Mouse (Mus musculus): ENCODE data around the gene Hist2h4.

DNA sequence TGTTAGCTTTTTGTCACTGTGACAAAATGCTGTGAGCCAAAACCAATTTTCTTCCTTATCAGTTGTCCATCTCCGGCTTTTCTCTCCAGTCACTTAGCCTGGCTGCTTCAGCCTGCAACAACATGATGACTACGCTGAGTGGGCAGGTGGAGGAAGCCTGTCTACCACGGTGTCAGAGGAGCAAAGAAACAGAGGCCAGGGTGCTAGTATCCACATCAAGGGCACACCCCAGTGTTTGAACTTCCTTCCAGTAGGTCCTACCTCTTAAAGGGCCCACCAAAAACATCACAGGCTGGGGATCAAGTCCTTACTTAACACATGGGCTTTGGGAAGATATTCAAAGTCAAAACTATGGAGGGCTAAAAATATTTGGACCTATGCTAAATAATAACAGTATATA, 46.3 kb upstream of the Hist2h4 start:
- TF ChIP-seq CTCF (IDR thresholded peaks at IDR 0.05; ENCODE audit: extremely low read depth, insufficient read depth, low read length): no peak
- TF ChIP-seq POLR2A (IDR thresholded peaks at IDR 0.05; ENCODE audit: extremely low read depth, insufficient read depth, low read length): no peak
